Mouse (Mus musculus) liver, embryonic 18 days (tissue): ENCODE results near the gene Scgb2b7. TPM values are rescaled to one million over a fixed set of nuclear protein-coding genes. Genes with fewer than 3 reads are reported as not detected.

ENCODE experiments used
- polyA plus RNA-seq: library from polyadenylated mRNA; depleted of rRNA; stranded (reverse); fragments of >200 nt; gene quantifications from 2 replicates; pipeline ENCODE4 v1.2.3, GENCODE M21; 2012; rRNA removed

Gene Scgb2b7
- not detected in 2 replicates for polyA plus RNA-seq

DNA sequence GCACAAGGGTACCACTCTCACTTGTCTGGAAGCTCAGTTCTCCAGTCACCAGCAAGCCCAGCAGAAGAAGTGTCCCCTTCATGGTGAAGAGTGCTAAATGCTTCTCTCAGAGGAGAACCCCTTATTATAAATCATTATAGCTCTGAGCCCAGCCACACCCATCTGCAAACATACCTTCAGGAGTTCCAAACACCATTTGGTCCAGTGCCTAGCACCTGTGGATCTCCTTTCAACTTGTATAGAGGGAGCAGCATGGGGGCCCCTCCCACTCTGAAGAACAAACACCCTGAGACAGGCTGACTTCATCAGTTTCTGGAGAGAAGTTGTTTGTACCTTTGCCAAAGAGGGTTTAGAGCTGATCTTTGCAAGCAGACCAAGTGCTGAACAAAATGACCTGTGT lies at the start of gene Scgb2b7:
Gene Scgb2b7 (minus strand): TSS at position 101 of the 400 bp plus-strand sequence.

DNA sequence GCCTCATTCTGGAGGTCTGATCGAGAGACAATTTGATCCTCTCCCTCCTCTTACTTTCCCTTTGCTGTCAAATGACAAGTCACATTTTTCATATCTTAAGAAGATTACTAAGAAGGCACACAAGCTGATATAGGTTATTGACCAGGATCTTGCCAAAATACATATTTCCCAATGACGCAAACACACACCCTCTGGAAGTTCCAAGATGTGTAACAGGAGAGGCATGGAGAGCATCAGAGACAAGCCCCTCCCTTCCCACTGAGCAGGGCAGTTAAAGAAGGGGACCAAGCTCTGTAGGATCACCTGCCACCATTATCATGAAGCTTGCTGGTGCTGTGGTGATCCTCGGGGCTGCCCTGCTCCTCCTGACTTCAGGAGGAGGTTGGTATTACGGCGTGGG lies 6.8 kb upstream of the Scgb2b7 start, which contains the start of gene Scgb1b7:
Gene Scgb1b7 (plus strand): TSS at position 301 of the 400 bp plus-strand sequence.

Other genes with a start within 250 kb of the Scgb2b7 start
- gene Scgb1b7, start 6.9 kb upstream of the Scgb2b7 start, polyA plus RNA-seq: not detected in 2 replicates